Mouse (Mus musculus) C3H10T1/2 (cell line): ENCODE measurements around the gene Dkk1. TPM values are rescaled to one million over a fixed set of nuclear protein-coding genes. Genes with fewer than 3 reads are reported as not detected.

Experiments
- polyA plus RNA-seq, 2 experiments: library from polyadenylated mRNA; unstranded; fragments of >200 nt; fragmentation: generic; extraction: Trizol; gene quantifications; one replicate each; pipeline ENCODE4 v1.2.1; 2012; ENCODE audit warnings: missing spikeins in 2 of 2

Gene Dkk1
- not detected for polyA plus RNA-seq

GRCm38 (mm10) chr19:30549044-30549853 lies at the start of gene Dkk1:
Gene Dkk1, minus strand, starts transcription at chr19:30549665.

